Mouse (Mus musculus) embryonic fibroblast, embryonic 13.5 days (primary cell): ENCODE measurements around the gene Galnt10.

Experiments used
- CTCF ChIP-seq: IDR thresholded peaks from 2 replicates; pipeline ENCODE4 v1.5.1; 2011; ENCODE audit warnings: mild to moderate bottlenecking, control low read depth, low read length, moderate library complexity, borderline replicate concordance; ENCODE audit not compliant: insufficient read depth
- POLR2A ChIP-seq: IDR thresholded peaks from 2 replicates; pipeline ENCODE4 v1.6.1; 2011; ENCODE audit warnings: low read depth, mild to moderate bottlenecking, control low read depth, low read length, moderate library complexity

GRCm38 (mm10) chr11:57706620-57707019 is 61.4 kb downstream of the Galnt10 start:
- no peak for TF ChIP-seq CTCF
- no peak for TF ChIP-seq POLR2A
